Mouse (Mus musculus) thymus, adult 2 months (tissue): ENCODE measurements around the gene Slc9a9. TPM values are rescaled to one million over a fixed set of nuclear protein-coding genes. Genes with fewer than 3 reads are reported as not detected.

Experiments
- DNase-seq: peaks from one replicate; pipeline ENCODE4 v3.0.0; 2021
- H3K27ac ChIP-seq: fragments of 200-500 bp; 2 replicates; pipeline ENCODE4 v1.5.1; 2012; ENCODE audit warnings: low read length, control low read depth; ENCODE audit not compliant: control insufficient read depth, insufficient read depth
- H3K27me3 ChIP-seq: fragments of 200-500 bp; 2 replicates; pipeline ENCODE4 v1.6.1; 2012; ENCODE audit warnings: mild to moderate bottlenecking, low read length, moderate library complexity, mixed read lengths; ENCODE audit not compliant: control insufficient read depth, insufficient read depth
- H3K36me3 ChIP-seq: fragments of 200-500 bp; 2 replicates; pipeline ENCODE4 v1.6.1; 2012; ENCODE audit warnings: mild to moderate bottlenecking, low read length, moderate library complexity; ENCODE audit not compliant: control insufficient read depth, insufficient read depth
- H3K4me1 ChIP-seq: fragments of 200-500 bp; replicated peaks from 2 replicates; pipeline ENCODE4 v1.6.1; 2012; ENCODE audit warnings: low read length; ENCODE audit not compliant: control insufficient read depth, insufficient read depth
- H3K4me3 ChIP-seq: fragments of 200-500 bp; 2 replicates; pipeline ENCODE4 v1.5.1; 2012; ENCODE audit warnings: mild to moderate bottlenecking, low read length, control low read depth, moderate library complexity; ENCODE audit not compliant: control insufficient read depth, insufficient read depth
- CTCF ChIP-seq: fragments of 200-500 bp; IDR thresholded peaks from 2 replicates; pipeline ENCODE4 v1.5.1; 2012; ENCODE audit warnings: mild to moderate bottlenecking, control low read depth, low read length, moderate library complexity, borderline replicate concordance; ENCODE audit not compliant: control insufficient read depth, poor library complexity, insufficient read depth; ENCODE audit errors: extremely low read depth
- POLR2A ChIP-seq: fragments of 200-500 bp; IDR thresholded peaks from 2 replicates; pipeline ENCODE4 v1.6.1; 2012; ENCODE audit warnings: mild to moderate bottlenecking, low read length, control low read depth, moderate library complexity; ENCODE audit not compliant: control insufficient read depth, poor library complexity, insufficient read depth; ENCODE audit errors: extremely low read depth
- WGBS: fragments of 180-500 bp; shearing (Covaris S2); methylation state at CpG from one replicate; pipeline ENCODE4 v1.1.7; 2018; 5-methylcytosine and 5-hydroxymethylcytosine counted together
- polyA plus RNA-seq: library from polyadenylated mRNA; depleted of rRNA; stranded (reverse); fragments of >200 nt; gene quantifications from 2 replicates; pipeline ENCODE4 v1.2.3, GENCODE M21; 2012

The Slc9a9 gene
- polyA plus RNA-seq, 1 experiment, result 49.7 TPM

GRCm38 (mm10) chr9:95070832-95071519 lies 401.3 kb downstream of the Slc9a9 start:
- no peaks in the 10 kb centered on the region for H3K27me3 ChIP-seq
- no peak for DNase-seq
- WGBS, result 95% methylated on average over 13 of the region's 13 CpGs
- no peaks in the 10 kb centered on the region; the same call in 1 of the 2 replicates for H3K36me3 ChIP-seq
- H3K27ac ChIP-seq, result no peak overlapping the region
- peaks cover 16% of the 10 kb centered on the region for H3K4me1 ChIP-seq
- TF ChIP-seq CTCF (no peak), POLR2A (no peak)
- H3K4me3 ChIP-seq, result no peak overlapping the region

- H3K4me1 ChIP-seq, result peaks cover 16% of the 10 kb centered on the region
- 5% methylated on average over 14 of the region's 14 CpGs for WGBS
- DNase-seq, result peak; percentile 59
- H3K36me3 ChIP-seq, result no peaks in the 10 kb centered on the region; the same call in 1 of the 2 replicates
- TF ChIP-seq POLR2A (no peak), CTCF (no peak)
- H3K27ac ChIP-seq, result peak overlapping the region; percentile 61
- H3K27me3 ChIP-seq, result no peaks in the 10 kb centered on the region
- peak overlapping the region; percentile 9; the same call in 1 of the 2 replicates for H3K4me3 ChIP-seq
These were observed 402.8 kb downstream of the Slc9a9 start for GRCm38 (mm10) chr9:95072450-95072955.

- TF ChIP-seq POLR2A (no peak), CTCF (no peak)
- Histone ChIP-seq H3K27ac (no peak overlapping the region), H3K36me3 (no peaks in the 10 kb centered on the region), H3K4me3 (no peak overlapping the region), H3K27me3 (no peaks in the 10 kb centered on the region), H3K4me1 (peaks cover 18% of the 10 kb centered on the region)
- 92% methylated on average over 8 of the region's 8 CpGs for whole genome bisulfite sequencing
- no peak for DNase-seq
These were observed 404.0 kb downstream of the Slc9a9 start for GRCm38 (mm10) chr9:95073691-95074090.

- WGBS, result 88% methylated on average over 12 of the region's 12 CpGs
- Histone ChIP-seq H3K36me3 (no peaks in the 10 kb centered on the region), H3K4me3 (no peak overlapping the region), H3K27me3 (no peaks in the 10 kb centered on the region), H3K4me1 (peaks cover 20% of the 10 kb centered on the region), H3K27ac (no peak overlapping the region)
- no peak for DNase-seq
- TF ChIP-seq CTCF (no peak), POLR2A (no peak)
These were observed 406.1 kb downstream of the Slc9a9 start for GRCm38 (mm10) chr9:95075856-95076255.

- no peak overlapping the region for H3K27ac ChIP-seq
- no peaks in the 10 kb centered on the region for H3K36me3 ChIP-seq
- TF ChIP-seq POLR2A (no peak), CTCF (no peak)
- 99% methylated on average over 5 of the region's 5 CpGs for WGBS
- H3K27me3 ChIP-seq, result no peaks in the 10 kb centered on the region
- peaks cover 8% of the 10 kb centered on the region for H3K4me1 ChIP-seq
- no peak for DNase-seq
- no peak overlapping the region for H3K4me3 ChIP-seq
These were observed 408.2 kb downstream of the Slc9a9 start for GRCm38 (mm10) chr9:95077938-95078337.

GRCm38 (mm10) chr9:95078626-95079025 lies 408.9 kb downstream of the Slc9a9 start:
- 84% methylated on average over 3 of the region's 3 CpGs for WGBS
- TF ChIP-seq CTCF (no peak), POLR2A (no peak)
- no peak for DNase-seq
- Histone ChIP-seq H3K27me3 (no peaks in the 10 kb centered on the region), H3K27ac (no peak overlapping the region), H3K36me3 (no peaks in the 10 kb centered on the region), H3K4me1 (0 out of 2 replicates have a peak, but pooled peaks cover 6% of the 10 kb centered on the region), H3K4me3 (no peak overlapping the region)

- H3K27me3 ChIP-seq, result no peaks in the 10 kb centered on the region
- no peak overlapping the region for H3K4me3 ChIP-seq
- H3K27ac ChIP-seq, result no peak overlapping the region
- no peak for DNase-seq
- TF ChIP-seq POLR2A (no peak), CTCF (no peak)
- H3K4me1 ChIP-seq, result 0 out of 2 replicates have a peak, but pooled peaks cover 4% of the 10 kb centered on the region
- H3K36me3 ChIP-seq, result no peaks in the 10 kb centered on the region
These were observed 410.2 kb downstream of the Slc9a9 start for GRCm38 (mm10) chr9:95079951-95080350.
